Mouse (Mus musculus) E14TG2a.4 (cell line): ENCODE data around the gene Fam69b.
A peak's percentile ranks its signal among the peaks of the same experiment; 100 is the strongest.

Source experiments
- CTCF ChIP-seq: conservative IDR thresholded peaks from 2 replicates; pipeline ENCODE4 v1.5.1; 2014; ENCODE audit warnings: low read length
- NANOG ChIP-seq: IDR thresholded peaks from 2 replicates; pipeline ENCODE4 v1.6.1; 2014; ENCODE audit warnings: borderline replicate concordance, low read length, mixed read lengths

DNA sequence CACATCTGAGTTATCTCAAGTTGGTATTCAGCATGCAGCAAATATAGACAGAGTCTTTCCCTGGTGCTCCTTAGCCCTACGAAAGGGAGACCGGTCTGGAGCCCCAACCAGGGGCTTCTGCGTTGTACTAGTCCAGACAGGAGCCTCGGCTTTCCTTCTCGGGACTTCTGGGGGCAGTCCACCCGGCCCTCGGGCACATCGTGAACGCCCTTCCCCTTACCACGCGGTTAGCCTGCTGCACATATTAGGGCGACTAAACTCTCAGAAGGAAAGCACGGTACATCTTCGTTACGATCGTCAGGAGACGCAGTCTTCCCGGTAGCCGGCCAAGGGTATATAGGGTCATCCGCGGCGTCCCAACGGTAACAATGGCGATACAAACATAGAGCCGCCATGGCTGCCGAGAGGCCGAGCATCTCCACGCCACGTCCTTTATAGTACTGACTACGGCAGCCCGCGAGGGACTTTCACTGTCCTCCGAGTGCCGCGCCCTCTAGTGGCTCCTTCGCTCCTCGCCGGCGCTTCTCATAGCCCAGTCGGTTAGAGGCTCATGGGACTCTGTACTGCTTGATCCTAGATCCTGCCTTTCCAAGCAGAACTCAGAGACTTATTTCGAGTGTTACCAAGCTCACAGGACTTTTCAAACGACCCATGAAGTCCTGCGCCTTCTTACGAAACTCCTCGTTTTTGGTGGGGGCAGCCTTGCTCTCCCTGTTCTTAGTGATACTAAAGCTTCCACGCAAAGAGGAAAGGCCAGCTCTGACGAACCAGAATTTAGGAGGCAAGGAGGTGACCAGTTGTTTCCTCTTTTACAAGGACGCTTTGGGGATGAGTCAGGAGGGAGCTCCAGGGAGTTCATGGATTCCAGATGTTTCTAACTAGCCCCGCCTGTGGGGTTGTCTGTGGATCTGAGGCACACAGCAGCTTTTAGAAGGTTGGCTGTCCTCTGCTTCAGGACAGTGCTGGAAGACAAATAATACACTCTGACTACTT is 11.9 kb downstream of the Fam69b start:
- TF ChIP-seq CTCF (peak; percentile 80), NANOG (no peak)
